Mouse (Mus musculus) spleen, adult 10 weeks (tissue): ENCODE measurements around the gene Mrtfa. TPM values are rescaled to one million over a fixed set of nuclear protein-coding genes. Genes with fewer than 3 reads are reported as not detected.

ENCODE experiments used
- polyA plus RNA-seq: library from polyadenylated mRNA; stranded (reverse); fragments of 350-450 nt; fragmentation: Illumina TruSeq; extraction: RNeasy Lipid Tissue Mini Kit (QIAGEN cat#74804); gene quantifications from one replicate; pipeline ENCODE4 v1.2.3, GENCODE M21; 2015; ENCODE audit warnings: low replicate concordance; ENCODE audit not compliant: insufficient read depth

Mrtfa gene
- 28.4 TPM for polyA plus RNA-seq

GRCm38 (mm10) chr15:81190630-81191178, at the start of gene Mrtfa:
Mrtfa (minus strand) TSS chr15:81190757.

GRCm38 (mm10) chr15:81235086-81235920, 44.7 kb upstream of the Mrtfa start, which contains the start of gene Mchr1:
Mchr1 (plus strand) TSS chr15:81235499.

GRCm38 (mm10) chr15:80977620-80978334, 212.8 kb downstream of the Mrtfa start, which contains the start of gene Sgsm3:
Sgsm3 (plus strand) TSS chr15:80977765.

Other genes starting within 250 kb of the Mrtfa start
- gene Adsl, start 242.3 kb downstream of the Mrtfa start, polyA plus RNA-seq: 28.1 TPM
- gene Sgsm3, start 213.0 kb downstream of the Mrtfa start, polyA plus RNA-seq: 3.6 TPM
- gene Mchr1, start 44.7 kb upstream of the Mrtfa start, polyA plus RNA-seq: not detected
- 60.3 TPM for gene Slc25a17, start 170.1 kb upstream of the Mrtfa start, polyA plus RNA-seq
- 197 TPM for gene St13, start 209.3 kb upstream of the Mrtfa start, polyA plus RNA-seq
- gene Xpnpep3, start 209.4 kb upstream of the Mrtfa start, polyA plus RNA-seq: 13.0 TPM
- 0.64 TPM for gene Dnajb7, start 217.5 kb upstream of the Mrtfa start, polyA plus RNA-seq